Mouse (Mus musculus): Measurements from ENCODE around the gene Gm13762.
"Not testable (repeated sequence)": the region's sequence is repeated elsewhere in the genome, so short reads cannot be mapped to it uniquely, and the experiment has no call there.

The Gm13762 gene

GRCm38 (mm10) chr2:88980181-88980580, at the start of gene Gm13762:
TSS of gene Gm13762 (minus strand) at chr2:88980281.
- no peak for DNase-seq (ENCODE audit: low read depth)

GRCm38 (mm10) chr2:89021436-89021835, 41.4 kb upstream of the Gm13762 start:
- not testable (repeated sequence) for DNase-seq (ENCODE audit: low read depth)

- no peak for DNase-seq (ENCODE audit: low read depth)
These were observed 38.2 kb upstream of the Gm13762 start, which contains the start of gene Olfr1216 for GRCm38 (mm10) chr2:89018240-89018639. TSS of gene Olfr1216 (minus strand) at chr2:89018340.

GRCm38 (mm10) chr2:89006873-89007272, 26.8 kb upstream of the Gm13762 start, which contains the start of gene Olfr1215:
TSS of gene Olfr1215 (minus strand) at chr2:89006973.
- no peak for DNase-seq (ENCODE audit: low read depth)

GRCm38 (mm10) chr2:88992553-88992952, 12.5 kb upstream of the Gm13762 start, which contains the start of gene Olfr1214:
TSS of gene Olfr1214 (minus strand) at chr2:88992653.
- no peak for DNase-seq (ENCODE audit: low read depth)

- no peak for DNase-seq (ENCODE audit: low read depth)
These were observed 26.4 kb downstream of the Gm13762 start, which contains the start of gene Olfr1212 for GRCm38 (mm10) chr2:88953669-88954068. TSS of gene Olfr1212 (plus strand) at chr2:88953969.

GRCm38 (mm10) chr2:88938011-88938410, 42.1 kb downstream of the Gm13762 start, which contains the start of gene Olfr1211:
TSS of gene Olfr1211 (minus strand) at chr2:88938111.
- DNase-seq (ENCODE audit: low read depth), result no peak

All from c-Kit-positive CD71-positive TER-119-negative erythroid progenitor cells, embryonic 14.5 days (primary cell).